Mouse (Mus musculus): ENCODE measurements at regions not wholly inside any gene's neighbourhood (a gene's known extent, or its start where the extent isn't known, plus 50 kb on each side); places are given as distances from the start of the nearest gene placed in this dataset.

- DNase-seq = no peak
Observed at GRCm38 (mm10) chr5:128482617-128483440, 50.0 kb upstream of the Tmem132d start.
